Mouse (Mus musculus): ENCODE measurements around the gene Entpd7.

Entpd7 gene

DNA sequence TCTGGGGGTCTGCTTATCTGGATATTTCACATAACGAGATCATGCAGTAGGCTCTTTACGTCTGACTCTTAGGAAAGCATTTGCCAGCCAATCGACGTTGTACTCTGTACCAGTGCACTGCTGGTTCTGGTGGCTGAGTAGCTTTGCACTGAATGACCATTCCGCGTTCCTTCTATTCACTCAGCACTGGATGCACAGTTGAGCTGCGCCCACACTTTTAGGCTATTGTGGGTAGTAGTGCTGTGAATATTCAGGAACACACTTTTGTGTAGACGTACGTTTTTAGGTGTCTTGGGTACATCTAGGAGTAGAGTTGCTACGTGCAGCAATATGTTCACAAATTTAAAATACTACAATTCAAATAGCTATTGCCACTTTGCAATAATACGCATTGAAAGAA, 30.6 kb downstream of the Entpd7 start:
- no peak for DNase-seq (ENCODE audit: extremely low read depth, insufficient read length, low spot score)

- DNase-seq (ENCODE audit: extremely low read depth, insufficient read length, low spot score), result no peak
Measured at GRCm38 (mm10) chr19:43722891-43723290, 33.4 kb downstream of the Entpd7 start.

DNA sequence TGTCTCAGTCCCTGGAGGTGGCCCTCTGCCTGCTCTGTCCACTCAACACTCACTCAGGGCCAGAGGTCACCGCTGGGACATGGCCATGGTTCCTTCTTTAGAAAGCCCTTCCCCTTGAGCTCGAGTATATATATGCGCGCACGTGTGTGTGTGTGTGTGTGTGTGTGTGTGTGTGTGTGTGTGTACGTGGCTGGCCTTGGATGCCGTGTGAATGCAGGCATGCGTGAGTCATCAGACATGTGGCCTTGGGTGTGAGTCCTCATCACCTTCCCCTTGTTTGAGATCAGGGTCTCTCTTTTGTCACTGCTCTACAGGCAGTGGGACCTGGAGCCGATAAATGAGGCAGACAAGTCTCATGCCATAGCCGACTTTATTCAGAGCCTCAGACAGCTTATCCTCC, 34.0 kb downstream of the Entpd7 start:
- no peak for DNase-seq (ENCODE audit: extremely low read depth, insufficient read length, low spot score)

DNA sequence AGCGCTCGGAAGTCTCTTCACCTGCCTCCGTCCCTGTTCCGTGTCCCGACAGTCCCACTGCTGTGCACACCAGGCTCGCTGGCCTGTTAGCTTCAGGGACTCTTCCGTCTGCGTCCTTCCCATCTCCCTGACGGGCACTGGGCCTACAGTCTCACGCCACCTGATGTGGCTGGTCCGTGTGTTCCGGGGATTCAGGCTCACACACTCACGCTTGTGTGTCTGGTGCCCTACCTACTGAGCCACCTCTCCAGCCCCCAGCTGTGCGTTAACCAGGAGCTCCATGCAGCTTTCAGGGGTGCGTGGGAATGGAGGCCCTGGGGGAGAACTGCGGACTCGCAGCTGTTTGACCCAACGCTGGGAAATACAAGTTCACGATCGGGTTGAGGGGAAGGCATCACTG, 34.7 kb downstream of the Entpd7 start:
- no peak for DNase-seq (ENCODE audit: extremely low read depth, insufficient read length, low spot score)

GRCm38 (mm10) chr19:43724821-43725220, 35.3 kb downstream of the Entpd7 start:
- DNase-seq (ENCODE audit: extremely low read depth, insufficient read length, low spot score), result no peak

DNA sequence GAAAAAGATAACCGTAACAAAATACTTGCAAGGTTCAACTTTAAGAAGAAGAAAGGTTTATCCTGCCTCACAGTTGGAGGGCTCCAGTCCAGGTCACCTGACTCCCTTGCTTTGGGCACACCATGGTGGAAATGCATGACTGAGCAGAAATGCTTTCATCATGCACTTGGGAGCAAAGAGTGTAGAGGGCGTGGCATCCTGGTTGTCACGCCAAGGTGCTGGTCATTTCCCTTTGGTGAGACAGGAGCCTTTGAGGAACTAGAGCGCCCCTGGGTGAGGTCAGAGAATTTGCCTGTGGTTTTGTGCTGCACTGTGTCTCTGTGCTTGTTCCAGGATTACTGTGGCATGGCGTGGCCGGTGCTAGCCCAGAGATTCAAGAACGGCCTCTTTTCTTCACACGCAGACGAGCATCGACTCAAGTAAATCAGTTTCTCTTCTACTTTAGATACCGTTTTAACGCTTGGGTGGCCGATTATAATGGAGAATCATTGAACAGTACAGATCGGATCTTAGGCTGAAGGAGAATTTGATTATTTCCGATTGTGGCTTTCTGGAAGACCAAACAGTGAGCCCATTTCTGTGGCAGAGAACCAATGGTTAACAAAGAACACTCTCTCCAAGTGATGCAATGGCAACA, 37.2 kb downstream of the Entpd7 start:
- no peak for DNase-seq (ENCODE audit: extremely low read depth, insufficient read length, low spot score)

DNA sequence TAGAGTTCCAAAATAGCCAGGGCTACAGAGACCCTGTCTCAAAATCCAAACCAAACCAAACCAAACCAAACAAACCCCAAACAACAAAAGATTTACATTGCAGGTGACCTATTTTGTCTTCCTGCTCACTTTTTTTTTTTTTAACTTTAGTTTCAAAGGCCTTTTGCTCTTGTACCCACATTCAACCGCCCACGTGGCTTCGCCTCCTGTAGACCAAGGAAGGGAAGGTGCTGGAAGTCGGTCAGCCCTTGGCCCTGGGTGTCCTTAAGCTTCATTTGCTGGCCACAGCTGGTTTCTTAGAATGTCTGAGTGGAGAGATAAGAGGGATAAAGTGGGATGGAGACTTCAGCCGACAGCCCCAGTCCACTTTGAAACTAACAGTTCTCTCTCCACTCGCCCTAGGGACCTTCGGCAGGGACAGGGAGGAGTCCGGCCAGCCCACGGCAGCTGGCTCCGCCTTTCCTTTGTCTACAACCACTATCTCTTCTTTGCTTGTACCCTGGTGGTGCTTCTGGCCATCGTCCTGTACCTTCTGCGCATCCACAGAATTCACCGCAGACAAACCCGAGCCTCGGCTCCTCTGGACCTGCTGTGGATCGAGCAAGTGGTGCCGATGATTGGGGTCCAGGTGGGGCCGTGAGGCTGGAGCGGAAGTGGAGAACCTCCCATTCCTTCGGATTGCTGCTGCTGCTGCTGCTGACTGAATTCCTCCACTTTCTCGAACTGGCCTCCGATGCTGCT, 40.0 kb downstream of the Entpd7 start:
- DNase-seq (ENCODE audit: extremely low read depth, insufficient read length, low spot score), result no peak

- DNase-seq (ENCODE audit: extremely low read depth, insufficient read length, low spot score), result no peak
Measured at GRCm38 (mm10) chr19:43730037-43730428, 40.6 kb downstream of the Entpd7 start.

- no peak for DNase-seq (ENCODE audit: extremely low read depth, insufficient read length, low spot score)
Measured at GRCm38 (mm10) chr19:43731157-43731556, 41.7 kb downstream of the Entpd7 start.

GRCm38 (mm10) chr19:43738409-43738808, 48.9 kb downstream of the Entpd7 start:
- no peak for DNase-seq (ENCODE audit: extremely low read depth, insufficient read length, low spot score)

DNA sequence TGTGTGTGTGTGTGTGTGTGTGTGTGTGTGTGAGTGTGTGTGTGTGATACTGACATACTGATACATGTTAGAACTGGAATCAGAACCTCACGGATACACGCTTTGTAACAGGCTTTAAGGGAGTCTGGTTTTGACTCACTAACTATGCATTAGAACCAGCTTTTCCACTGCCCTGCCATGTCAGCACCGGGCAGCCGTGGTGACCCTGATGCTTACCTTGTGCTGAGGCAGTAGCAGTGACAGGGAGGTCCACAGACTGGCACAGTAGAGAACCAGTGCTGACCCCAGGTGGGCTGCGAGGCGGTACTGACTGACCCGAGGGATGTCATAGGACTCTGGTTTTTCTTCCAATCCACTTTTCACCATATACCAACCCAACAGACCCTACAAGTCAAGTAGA, 53.9 kb downstream of the Entpd7 start:
- no peak for DNase-seq (ENCODE audit: extremely low read depth, insufficient read length, low spot score)

DNA sequence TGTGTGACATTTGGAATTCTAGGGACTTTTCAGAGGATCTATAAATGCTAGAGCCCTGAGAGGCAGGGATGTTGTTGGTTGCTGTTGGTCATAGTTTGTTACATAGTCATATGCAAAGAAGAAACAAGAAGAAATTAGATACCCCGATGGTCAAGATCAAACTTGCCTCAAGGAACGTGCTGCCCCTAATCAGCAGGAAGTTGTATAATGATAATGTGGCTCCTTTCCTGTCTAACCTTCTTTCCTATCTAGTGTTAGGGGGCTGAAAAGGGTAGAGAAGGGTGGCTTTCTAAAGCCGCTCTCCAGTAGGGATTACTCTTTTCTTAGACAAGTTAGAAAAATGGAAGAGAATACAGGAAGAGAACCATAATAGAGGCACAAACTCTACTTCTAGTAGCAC, 56.3 kb downstream of the Entpd7 start:
- no peak for DNase-seq (ENCODE audit: extremely low read depth, insufficient read length, low spot score)

DNA sequence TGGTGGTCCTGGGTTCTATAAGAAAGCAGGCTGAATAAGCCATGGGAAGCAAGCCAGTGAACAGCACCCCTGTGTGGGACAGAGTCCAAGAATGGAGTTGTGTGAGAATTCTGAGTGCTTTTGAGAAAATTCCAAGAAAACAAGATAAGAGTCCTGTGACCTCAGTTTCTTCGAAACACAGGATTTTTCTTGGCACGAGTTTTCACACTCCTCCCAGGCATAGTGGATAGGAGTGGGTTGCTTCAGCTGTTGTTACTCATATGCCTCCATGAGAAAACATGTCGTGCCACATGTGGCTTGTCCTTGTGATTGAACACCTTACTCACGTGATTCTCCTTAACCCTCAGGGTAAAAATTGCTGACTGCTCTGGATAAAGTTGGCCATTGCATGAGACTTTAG, 58.4 kb downstream of the Entpd7 start:
- DNase-seq (ENCODE audit: extremely low read depth, insufficient read length, low spot score), result no peak

- no peak for DNase-seq (ENCODE audit: extremely low read depth, insufficient read length, low spot score)
Measured at GRCm38 (mm10) chr19:43750008-43750407, 60.5 kb downstream of the Entpd7 start.

DNA sequence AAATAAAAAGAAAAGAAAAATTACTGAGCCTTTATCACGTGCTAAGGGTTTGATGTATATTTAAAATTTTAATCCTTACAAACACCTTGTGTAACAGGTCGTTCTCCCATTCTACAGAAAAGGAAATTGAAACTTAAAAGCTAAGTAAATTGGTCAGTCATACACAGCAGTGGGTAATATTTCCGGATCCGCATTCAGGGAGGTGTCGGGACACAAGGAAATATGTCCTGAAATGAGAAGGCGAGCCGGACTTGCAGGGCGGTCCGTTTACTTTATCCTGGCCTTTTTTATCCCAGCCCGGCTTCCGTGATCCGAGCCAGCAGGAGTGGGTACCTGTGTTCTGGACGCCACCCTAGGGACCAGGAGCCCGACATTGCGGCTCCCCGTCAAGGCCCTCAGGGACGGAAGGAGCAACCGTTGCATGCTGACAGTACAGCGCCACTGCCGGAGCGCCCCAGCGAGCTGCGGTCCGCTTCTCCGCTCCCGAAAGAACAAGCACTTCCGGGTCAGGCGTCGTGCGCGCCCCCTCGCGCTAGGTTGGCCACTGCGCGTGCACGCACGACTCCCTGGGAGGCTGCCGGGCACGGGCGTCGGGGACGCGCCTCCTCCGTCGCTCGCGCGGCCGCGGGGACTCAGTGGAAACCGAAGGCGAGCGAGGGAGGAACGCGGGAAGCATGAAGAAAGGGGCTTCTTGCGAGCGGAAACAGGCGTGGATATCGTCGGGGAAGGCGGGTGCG, 63.2 kb downstream of the Entpd7 start, which contains the start of the genes Cutc and Cox15:
Gene Cutc, plus strand, starts transcription at position 508 of the 737 bp plus-strand sequence.
Gene Cox15, minus strand, starts transcription at position 512 of the 737 bp plus-strand sequence.
- DNase-seq (ENCODE audit: extremely low read depth, insufficient read length, low spot score), result peak; percentile 98

- DNase-seq (ENCODE audit: extremely low read depth, insufficient read length, low spot score), result no peak
Measured at GRCm38 (mm10) chr19:43753226-43753835, 63.9 kb downstream of the Entpd7 start.

DNA sequence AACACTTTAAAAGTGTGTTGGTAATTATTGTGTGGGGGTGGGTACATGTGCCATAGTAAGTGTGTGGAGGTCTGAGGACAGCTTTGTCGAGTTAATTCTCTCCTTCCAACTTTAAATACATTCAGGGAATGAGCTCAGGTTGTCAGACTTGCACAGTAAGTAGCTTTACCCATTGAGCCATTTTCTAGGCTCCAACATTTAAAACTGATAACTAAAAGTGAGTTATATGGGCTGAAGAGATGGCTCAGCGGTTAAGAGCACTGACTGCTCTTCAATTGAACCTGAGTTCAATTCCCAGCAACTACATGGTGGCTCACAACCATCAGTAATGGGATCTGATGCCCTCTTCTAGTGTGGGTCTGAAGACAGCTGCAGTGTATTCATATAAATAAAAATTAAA, 64.8 kb downstream of the Entpd7 start:
- DNase-seq (ENCODE audit: extremely low read depth, insufficient read length, low spot score), result no peak

- DNase-seq (ENCODE audit: extremely low read depth, insufficient read length, low spot score), result no peak
Measured at GRCm38 (mm10) chr19:43754872-43755271, 65.4 kb downstream of the Entpd7 start.

DNA sequence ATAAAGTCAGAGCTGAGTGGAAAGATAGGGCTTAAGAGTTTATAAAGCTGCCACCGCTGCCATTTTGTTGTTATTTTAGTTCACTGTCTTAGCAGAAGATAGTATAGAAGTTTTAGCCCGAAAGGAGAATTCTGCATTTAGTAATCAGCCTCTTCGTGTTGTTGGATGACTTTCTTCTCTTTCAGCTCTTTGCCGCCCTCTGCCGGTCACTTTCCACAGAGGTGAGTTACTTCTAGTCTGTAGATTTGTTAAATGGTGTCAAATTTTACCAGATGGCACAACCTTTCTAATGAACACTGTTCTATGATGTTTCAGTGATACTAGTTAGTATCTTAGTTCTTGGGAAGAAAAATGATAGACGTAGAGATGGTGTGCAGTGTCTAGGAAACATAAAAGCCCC, 71.0 kb downstream of the Entpd7 start:
- DNase-seq (ENCODE audit: extremely low read depth, insufficient read length, low spot score), result peak; percentile 40

DNA sequence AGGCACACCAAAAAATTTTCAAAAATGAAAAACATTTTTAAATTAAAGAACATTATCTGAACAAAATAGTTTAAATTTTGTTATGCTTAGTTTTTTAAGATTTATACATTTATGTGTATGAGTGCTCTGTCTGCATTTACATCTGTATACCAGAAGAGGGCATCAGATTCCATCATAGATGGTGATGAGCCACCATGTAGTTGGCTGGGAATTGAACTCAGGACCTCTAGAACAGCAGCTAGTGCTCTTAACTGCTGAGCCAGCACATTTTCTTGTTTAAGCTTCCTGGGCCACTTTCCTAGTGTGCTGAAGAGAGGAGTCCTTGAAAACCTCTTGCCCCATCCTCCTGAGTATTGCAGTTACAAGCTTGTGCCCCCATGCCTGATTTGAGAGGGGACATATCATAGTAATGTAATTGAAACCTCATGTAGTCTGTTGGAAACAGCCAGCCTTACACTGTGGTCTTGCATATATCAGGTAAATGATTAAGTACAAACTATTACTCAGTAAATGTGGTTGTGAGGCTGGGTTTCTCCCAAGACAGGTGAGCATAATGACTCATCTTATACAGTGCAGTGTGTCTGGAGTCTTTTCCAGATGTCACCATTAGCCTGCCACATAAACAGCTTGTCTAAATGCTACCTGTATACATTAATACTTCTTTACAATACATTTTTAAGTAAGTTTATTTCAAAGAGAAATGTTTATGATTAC, 72.2 kb downstream of the Entpd7 start:
- DNase-seq (ENCODE audit: extremely low read depth, insufficient read length, low spot score), result no peak

- DNase-seq (ENCODE audit: extremely low read depth, insufficient read length, low spot score), result no peak
Measured at GRCm38 (mm10) chr19:43762410-43762809, 72.9 kb downstream of the Entpd7 start.
